Mouse (Mus musculus): ENCODE data around the gene Sec14l2. TPM values are rescaled to one million over a fixed set of nuclear protein-coding genes. Genes with fewer than 3 reads are reported as not detected.

Gene Sec14l2
- total and polyA plus RNA-seq, 3 experiments: 15.5 to 40.1 TPM; not detected in 1

- TF ChIP-seq UBTF (IDR thresholded peaks at IDR 0.05; ENCODE audit: borderline replicate concordance, insufficient read depth, low read depth, low read length) (no peak), USF1 (IDR thresholded peaks at IDR 0.05; ENCODE audit: low read depth, low read length) (peak; percentile 61; the same call in 1 of the 2 replicates), ETS1 (IDR thresholded peaks at IDR 0.05; ENCODE audit: low read depth, low read length) (peak; percentile 2), BHLHE40 (IDR thresholded peaks at IDR 0.05; ENCODE audit: borderline replicate concordance, low read depth, low read length) (peak; percentile 10; the same call in 1 of the 2 replicates)
Measured at GRCm38 (mm10) chr11:4094378-4095170, 28.6 kb downstream of the Sec14l2 start (continued).

GRCm38 (mm10) chr11:4093459-4094377 lies 29.5 kb downstream of the Sec14l2 start:
- H3K4me1 ChIP-seq (ENCODE audit: control insufficient read depth in 1 of 2, insufficient read depth in 2 of 2, low read length in 2 of 2): peaks cover 0 to 7% of the 10 kb centered on the region in 2 experiments; a peak in 2 of 4 replicates
- no peak overlapping the region for H3K27ac ChIP-seq (ENCODE audit: control insufficient read depth, low read depth, low read length)
- peaks cover 8% of the 10 kb centered on the region for H3K79me2 ChIP-seq (ENCODE audit: control insufficient read depth, insufficient read depth, low read length, poor library complexity)

GRCm38 (mm10) chr11:4087267-4087666 lies 35.9 kb downstream of the Sec14l2 start:
- no peaks in the 10 kb centered on the region for H3K79me2 ChIP-seq (ENCODE audit: control insufficient read depth, insufficient read depth, low read length, poor library complexity)
- H3K9ac ChIP-seq (ENCODE audit: control insufficient read depth, low read depth, low read length, poor library complexity, severe bottlenecking): no peak overlapping the region
- DNase-seq (ENCODE audit: low read depth, low spot score): no peak
- H3K36me3 ChIP-seq (ENCODE audit: control insufficient read depth in 1 of 2, insufficient read depth in 2 of 2, low read length in 2 of 2): peaks cover 2 to 11% of the 10 kb centered on the region in 2 experiments; a peak in 3 of 4 replicates
- no peaks in the 10 kb centered on the region for H3K9me3 ChIP-seq (replicated peaks; ENCODE audit: insufficient read depth, low read length)
- no peak for TF ChIP-seq ZKSCAN1 (IDR thresholded peaks at IDR 0.05; ENCODE audit: low read depth, low read length)
- no peak for TF ChIP-seq MYB (IDR thresholded peaks at IDR 0.05; ENCODE audit: low read depth, low read length)
- no peak for TF ChIP-seq NRF1 (IDR thresholded peaks at IDR 0.05; ENCODE audit: insufficient read depth, low read depth, low read length, poor library complexity, severe bottlenecking)
- TF ChIP-seq USF1 (IDR thresholded peaks at IDR 0.05; ENCODE audit: low read depth, low read length): no peak
- no peak for TF ChIP-seq TBP (IDR thresholded peaks at IDR 0.05; ENCODE audit: low read depth, low read length)
- H3K4me3 ChIP-seq (ENCODE audit: control insufficient read depth in 1 of 2, insufficient read depth in 1 of 2, low read depth in 2 of 2, low read length in 2 of 2): no peak overlapping the region
- H3K27me3 ChIP-seq (ENCODE audit: control insufficient read depth in 1 of 2, insufficient read depth in 2 of 2, low read length in 2 of 2): no peaks in the 10 kb centered on the region
- peaks cover 3 to 10% of the 10 kb centered on the region in 2 experiments for H3K4me1 ChIP-seq (ENCODE audit: control insufficient read depth in 1 of 2, insufficient read depth in 2 of 2, low read length in 2 of 2)
- H3K27ac ChIP-seq (ENCODE audit: control insufficient read depth, low read depth, low read length): no peak overlapping the region

More at GRCm38 (mm10) chr11:4093459-4094377, 29.5 kb downstream of the Sec14l2 start:
- Histone ChIP-seq H3K9me3 (replicated peaks; ENCODE audit: insufficient read depth, low read length) (no peaks in the 10 kb centered on the region), H3K27me3 (ENCODE audit: control insufficient read depth in 1 of 2, insufficient read depth in 2 of 2, low read length in 2 of 2) (no peaks in the 10 kb centered on the region), H3K4me3 (ENCODE audit: control insufficient read depth in 1 of 2, insufficient read depth in 1 of 2, low read depth in 2 of 2, low read length in 2 of 2) (peak overlapping the region in 1 of 2 experiments; percentile 72; a peak in 2 of 4 replicates), H3K36me3 (ENCODE audit: control insufficient read depth in 1 of 2, insufficient read depth in 2 of 2, low read length in 2 of 2) (peaks cover 2 to 6% of the 10 kb centered on the region in 2 experiments; a peak in 2 of 4 replicates), H3K9ac (ENCODE audit: control insufficient read depth, low read depth, low read length, poor library complexity, severe bottlenecking) (no peak overlapping the region)
- DNase-seq (ENCODE audit: low read depth, low spot score): no peak
- TF ChIP-seq E2F4 (IDR thresholded peaks at IDR 0.05; ENCODE audit: borderline replicate concordance, low read depth, low read length) (no peak), NRF1 (IDR thresholded peaks at IDR 0.05; ENCODE audit: insufficient read depth, low read depth, low read length, poor library complexity, severe bottlenecking) (no peak), MYC (IDR thresholded peaks at IDR 0.05; ENCODE audit: low read depth, low read length) (no peak), NELFE (IDR thresholded peaks at IDR 0.05; ENCODE audit: low read depth, low read length) (no peak), ZC3H11A (IDR thresholded peaks at IDR 0.05; ENCODE audit: low read depth, low read length) (no peak), CHD2 (IDR thresholded peaks at IDR 0.05; ENCODE audit: low read length) (no peak), ELF1 (IDR thresholded peaks at IDR 0.05; ENCODE audit: low read depth, low read length) (no peak), JUND (IDR thresholded peaks at IDR 0.05; ENCODE audit: low read depth, low read length) (no peak), POLR2AphosphoS2 (IDR thresholded peaks at IDR 0.05; ENCODE audit: low read length) (no peak), MYB (IDR thresholded peaks at IDR 0.05; ENCODE audit: low read depth, low read length) (no peak), TCF12 (IDR thresholded peaks at IDR 0.05; ENCODE audit: low read depth, low read length) (no peak), ZNF384 (IDR thresholded peaks at IDR 0.05; ENCODE audit: low read depth, low read length) (no peak), USF2 (IDR thresholded peaks at IDR 0.05; ENCODE audit: borderline replicate concordance in 1 of 2, insufficient read depth in 1 of 2, low read depth in 1 of 2, low read length in 2 of 2) (no peak), TAL1 (IDR thresholded peaks at IDR 0.05; ENCODE audit: low read length) (no peak), MAFK (IDR thresholded peaks at IDR 0.05; ENCODE audit: borderline replicate concordance, low read depth, low read length) (no peak), RCOR1 (IDR thresholded peaks at IDR 0.05; ENCODE audit: low read depth, low read length) (no peak), MEF2A (IDR thresholded peaks at IDR 0.05; ENCODE audit: extremely low read depth, insufficient replicate concordance, low read depth, low read length, poor library complexity, severe bottlenecking) (no peak)
